Mouse (Mus musculus) B cell, adult (primary cell): ENCODE data around the gene Olfr1336. TPM values are rescaled to one million over a fixed set of nuclear protein-coding genes. Genes with fewer than 3 reads are reported as not detected.

ENCODE experiments used
- total RNA-seq: library from RNA; stranded (reverse); gene quantifications from 4 replicates; pipeline ENCODE4 v1.2.4, GENCODE M21; 2023; ENCODE audit not compliant: inconsistent age

Gene Olfr1336
- total RNA-seq = 0.09 to 0.16 TPM (median 0.15 TPM) in 3 of 4 replicates, not detected in the other

DNA sequence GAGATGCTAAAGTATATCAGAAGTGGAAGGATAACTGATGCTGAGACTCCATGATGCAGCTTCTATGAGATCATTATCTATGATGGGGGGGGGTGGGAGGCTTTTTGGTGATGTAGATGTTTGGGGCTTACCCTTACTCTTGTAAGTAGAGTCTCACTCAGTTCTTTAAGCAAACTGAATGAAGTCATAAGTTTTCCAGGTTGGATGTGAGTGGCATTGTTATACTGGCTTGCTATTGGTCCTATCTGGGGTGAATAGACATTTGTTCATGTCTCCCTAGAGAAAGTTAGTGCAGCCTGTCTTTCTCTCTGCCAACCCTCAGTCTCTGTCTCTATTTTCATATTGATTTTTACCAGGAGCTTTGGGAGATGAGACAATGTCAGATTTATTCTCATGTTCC lies at the start of gene Olfr1336:
Olfr1336 (plus strand) TSS at position 301 of the 400 bp plus-strand sequence.

DNA sequence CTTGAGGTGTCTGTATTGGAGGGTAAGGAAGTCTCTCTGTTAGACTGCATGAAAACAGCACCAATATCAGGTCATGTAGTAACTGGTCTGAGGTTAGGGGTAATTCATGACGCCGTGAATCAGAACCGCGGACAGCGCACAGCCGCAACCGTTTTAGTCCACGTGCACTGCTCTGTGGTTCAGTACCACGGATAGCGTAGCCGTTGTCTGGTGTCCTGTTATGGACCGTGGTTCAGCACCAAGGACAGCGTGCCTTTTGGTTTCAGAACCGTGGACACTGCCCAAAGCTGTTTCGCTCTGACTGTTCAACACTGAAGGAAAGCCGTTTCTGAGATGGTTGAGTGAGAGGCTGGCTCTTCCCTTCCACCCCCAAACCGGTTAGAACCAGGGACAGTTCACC lies 45.9 kb upstream of the Olfr1336 start, which contains the start of gene Gm20715:
Gm20715 (plus strand) TSS at position 235 of the 400 bp plus-strand sequence.

GRCm38 (mm10) chr7:6438388-6438787 lies 17.6 kb upstream of the Olfr1336 start, which contains the start of gene Olfr1344:
Gene Olfr1344 (plus strand): TSS chr7:6438688.

DNA sequence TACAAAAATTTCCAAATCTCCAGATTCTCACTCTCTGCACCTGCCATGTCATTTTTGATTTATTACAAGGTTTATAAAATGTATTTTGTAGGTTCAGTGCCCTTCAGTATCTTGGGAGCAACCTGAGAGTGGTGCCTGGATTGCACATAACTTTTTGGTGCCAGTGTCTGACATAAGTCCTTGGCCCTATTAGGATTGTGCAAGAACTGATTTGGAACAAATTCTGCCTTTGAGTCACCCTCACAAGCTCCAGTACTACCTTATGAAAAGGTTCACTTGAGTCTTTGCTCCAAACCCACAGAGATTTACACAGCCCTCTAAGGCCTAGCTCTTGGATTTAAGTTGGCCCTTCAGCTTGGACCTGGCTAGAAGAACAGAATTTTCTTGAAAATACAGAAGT lies 11.0 kb downstream of the Olfr1336 start, which contains the start of gene Olfr1346:
Olfr1346 (plus strand) TSS at position 151 of the 400 bp plus-strand sequence.

GRCm38 (mm10) chr7:6486841-6487240 lies 30.9 kb downstream of the Olfr1336 start, which contains the start of gene Olfr5:
Gene Olfr5 (minus strand): TSS chr7:6486941.

DNA sequence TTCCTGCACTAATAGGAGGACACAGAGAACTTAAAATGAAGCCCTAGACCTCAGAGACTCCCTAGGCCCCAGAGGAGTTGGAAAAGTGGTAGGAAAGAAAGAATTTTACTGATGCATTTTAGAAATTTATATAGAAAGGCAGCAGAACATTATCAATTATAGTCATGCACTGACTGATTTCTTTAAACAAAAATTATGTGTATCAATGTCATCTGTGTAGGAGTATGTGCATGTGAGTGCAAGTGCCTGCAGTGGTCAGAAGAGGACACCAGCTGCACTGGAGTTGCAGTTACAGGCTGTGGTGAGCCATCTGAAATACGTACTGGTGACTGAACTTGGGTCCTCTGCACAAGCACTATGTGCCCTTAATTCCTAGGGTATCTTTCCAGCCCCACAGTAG lies 43.7 kb downstream of the Olfr1336 start, which contains the start of gene Olfr1347:
Olfr1347 (minus strand) TSS at position 101 of the 400 bp plus-strand sequence.

GRCm38 (mm10) chr7:6508648-6509047 lies 52.7 kb downstream of the Olfr1336 start, which contains the start of gene Olfr1348:
Gene Olfr1348 (minus strand): TSS chr7:6508748.

Other genes starting within 250 kb of the Olfr1336 start
- not detected in 4 replicates for gene Zscan5b, start 233.9 kb upstream of the Olfr1336 start, total RNA-seq
- not detected in 4 replicates for gene Epp13, start 203.5 kb upstream of the Olfr1336 start, total RNA-seq
- 7.2 to 8.5 TPM (median 7.8 TPM) in 4 replicates for gene Zfp667, start 169.6 kb upstream of the Olfr1336 start, total RNA-seq
- gene Zfp583, start 124.9 kb upstream of the Olfr1336 start, total RNA-seq = 1.6 to 4.0 TPM (median 2.1 TPM) in 4 replicates
- 0.48 to 0.99 TPM (median 0.68 TPM) in 4 replicates for gene Gm3854, start 112.4 kb upstream of the Olfr1336 start, total RNA-seq
- 1.1 to 2.4 TPM (median 1.8 TPM) in 4 replicates for gene Zfp78, start 92.9 kb upstream of the Olfr1336 start, total RNA-seq
- gene Zfp28, start 72.9 kb upstream of the Olfr1336 start, total RNA-seq = 3.7 to 6.1 TPM (median 4.8 TPM) in 4 replicates
- gene Smim17, start 57.5 kb upstream of the Olfr1336 start, total RNA-seq = not detected in 4 replicates
- not detected in 4 replicates for gene Gm20715, start 45.9 kb upstream of the Olfr1336 start, total RNA-seq
- gene Olfr1344, start 17.5 kb upstream of the Olfr1336 start, total RNA-seq = not detected in 4 replicates
- gene Olfr1346, start 10.9 kb downstream of the Olfr1336 start, total RNA-seq = not detected in 4 replicates
- not detected in 4 replicates for gene Olfr5, start 30.8 kb downstream of the Olfr1336 start, total RNA-seq
- gene Olfr1347, start 43.6 kb downstream of the Olfr1336 start, total RNA-seq = not detected in 4 replicates
- not detected in 4 replicates for gene Olfr1348, start 52.6 kb downstream of the Olfr1336 start, total RNA-seq
- not detected in 4 replicates for gene Olfr1349, start 66.8 kb downstream of the Olfr1336 start, total RNA-seq
- gene Olfr1350, start 108.7 kb downstream of the Olfr1336 start, total RNA-seq = not detected in 4 replicates
- not detected in 4 replicates for gene Zim1, start 240.3 kb downstream of the Olfr1336 start, total RNA-seq